Mouse (Mus musculus) small intestine, adult 2 months (tissue): ENCODE data around the gene Rft1. TPM values are rescaled to one million over a fixed set of nuclear protein-coding genes. Genes with fewer than 3 reads are reported as not detected.
A peak's percentile ranks its signal among the peaks of the same experiment; 100 is the strongest.
"Not testable (repeated sequence)": the region's sequence is repeated elsewhere in the genome, so short reads cannot be mapped to it uniquely, and the experiment has no call there.

Source experiments
- H3K27ac ChIP-seq: fragments of 200-500 bp; 2 replicates; pipeline ENCODE4 v1.5.1; 2012; ENCODE audit warnings: low read depth, low read length, control low read depth, inconsistent platforms; ENCODE audit not compliant: insufficient read depth
- H3K27me3 ChIP-seq: fragments of 200-500 bp; 2 replicates; pipeline ENCODE4 v1.6.1; 2012; ENCODE audit warnings: mild to moderate bottlenecking, moderate library complexity, low read length, inconsistent platforms; ENCODE audit not compliant: control insufficient read depth, insufficient read depth
- H3K36me3 ChIP-seq: fragments of 200-500 bp; 2 replicates; pipeline ENCODE4 v1.6.1; 2012; ENCODE audit warnings: mild to moderate bottlenecking, low read length, control low read depth, inconsistent platforms; ENCODE audit not compliant: control insufficient read depth, insufficient read depth
- H3K4me1 ChIP-seq: fragments of 200-500 bp; 2 replicates; pipeline ENCODE4 v1.6.1; 2012; ENCODE audit warnings: low read length, inconsistent platforms, mixed read lengths; ENCODE audit not compliant: control insufficient read depth, insufficient read depth, insufficient read length
- H3K4me3 ChIP-seq: fragments of 200-500 bp; 2 replicates; pipeline ENCODE4 v1.5.1; 2012; ENCODE audit warnings: low read depth, mild to moderate bottlenecking, control low read depth, inconsistent platforms, low read length, moderate library complexity
- CTCF ChIP-seq: fragments of 200-500 bp; IDR thresholded peaks from 2 replicates; pipeline ENCODE4 v1.5.1; 2012; ENCODE audit warnings: low read depth, mild to moderate bottlenecking, control low read depth, inconsistent platforms, low read length, moderate library complexity, mixed read lengths; ENCODE audit not compliant: insufficient replicate concordance, insufficient read length; ENCODE audit errors: extremely low read depth
- POLR2A ChIP-seq: fragments of 200-500 bp; IDR thresholded peaks from 2 replicates; pipeline ENCODE4 v1.6.1; 2012; ENCODE audit warnings: low read depth, mild to moderate bottlenecking, control low read depth, inconsistent platforms, low read length, moderate library complexity
- WGBS: fragments of 180-500 bp; shearing (Covaris S2); methylation state at CpG from one replicate; pipeline ENCODE4 v1.1.7; 2018; 5-methylcytosine and 5-hydroxymethylcytosine counted together
- polyA plus RNA-seq: library from polyadenylated mRNA; depleted of rRNA; stranded (reverse); fragments of >200 nt; gene quantifications from 2 replicates; pipeline ENCODE4 v1.2.3, GENCODE M21; 2012

The Rft1 gene
- polyA plus RNA-seq, 1 experiment: 5.6 TPM

GRCm38 (mm10) chr14:30714799-30715617 is 60.8 kb downstream of the Rft1 start, which contains the start of gene Sfmbt1:
TSS of gene Sfmbt1 (plus strand) at chr14:30714849.
- Histone ChIP-seq H3K27ac (no peak within 1 kb of the TSS), H3K4me1 (no peaks in the 10 kb centered on the region; the same call in 1 of the 2 replicates), H3K4me3 (peak within 1 kb of the TSS; percentile 89), H3K36me3 (no peaks in the 10 kb centered on the region), H3K27me3 (peaks cover 5% of the 10 kb centered on the region; the same call in 1 of the 2 replicates)
- TF ChIP-seq POLR2A: no peak
- no peak for TF ChIP-seq CTCF
- WGBS: 1% methylated on average over 84 of the region's 87 CpGs

- TF ChIP-seq POLR2A (no peak), CTCF (no peak)
- Histone ChIP-seq H3K27ac (no peak overlapping the region), H3K4me1 (no peaks in the 10 kb centered on the region; the same call in 1 of the 2 replicates), H3K36me3 (no peaks in the 10 kb centered on the region), H3K4me3 (peak overlapping the region; percentile 89), H3K27me3 (peaks cover 5% of the 10 kb centered on the region; the same call in 1 of the 2 replicates)
- WGBS: under 1% methylated on average over 68 of the region's 68 CpGs
Observed at GRCm38 (mm10) chr14:30715618-30716050, 61.5 kb downstream of the Rft1 start.

DNA sequence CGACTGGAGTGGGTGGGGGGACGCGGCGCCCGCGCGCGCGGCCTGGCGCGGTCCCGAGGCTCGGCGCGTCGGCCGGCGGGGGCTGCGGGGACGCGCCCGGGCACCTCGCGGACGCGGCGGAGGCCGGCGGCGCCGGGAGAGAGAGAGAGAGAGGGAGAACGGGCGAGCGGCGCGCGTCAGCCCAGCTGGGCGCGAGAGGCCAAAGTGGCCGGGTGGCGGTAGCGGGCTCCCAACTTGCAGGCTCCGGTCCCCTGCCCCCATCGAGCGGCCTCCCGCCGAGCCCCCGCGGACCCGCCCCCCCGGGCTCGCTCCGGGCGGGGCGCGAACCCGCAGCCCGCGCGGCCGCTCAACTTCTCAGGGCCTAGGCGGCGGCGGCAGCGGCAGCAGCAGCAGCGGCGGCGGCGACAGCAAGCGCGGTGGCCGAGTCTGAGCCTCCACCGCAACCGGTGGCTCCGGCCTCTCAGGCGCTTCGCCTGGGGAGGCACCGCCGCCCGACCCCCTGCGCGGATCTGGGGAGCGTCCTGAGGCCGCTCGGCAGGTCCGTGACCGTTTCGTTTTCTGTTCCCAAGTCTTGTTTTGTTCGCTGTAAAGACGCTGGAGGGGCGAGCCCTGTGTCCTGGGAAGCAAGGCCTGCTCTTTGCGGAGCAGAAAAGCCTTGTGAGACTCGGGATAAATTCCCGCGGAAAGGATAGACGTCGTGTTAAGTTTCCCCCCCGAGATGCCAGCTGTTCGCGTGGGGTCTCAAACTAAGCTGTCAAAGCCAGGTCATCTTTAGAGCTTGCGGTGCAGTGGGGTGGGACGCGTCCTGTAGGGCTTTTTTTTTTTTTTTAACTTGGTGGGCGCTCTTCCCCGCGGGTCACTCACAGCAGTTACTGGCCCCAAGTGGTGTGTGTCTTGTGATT is 62.1 kb downstream of the Rft1 start:
- Histone ChIP-seq H3K27ac (peak overlapping the region; percentile 4; the same call in 1 of the 2 replicates), H3K4me1 (no peaks in the 10 kb centered on the region; the same call in 1 of the 2 replicates), H3K4me3 (peak overlapping the region; percentile 89), H3K36me3 (no peaks in the 10 kb centered on the region), H3K27me3 (peaks cover 5% of the 10 kb centered on the region; the same call in 1 of the 2 replicates)
- WGBS: under 1% methylated on average over 101 of the region's 106 CpGs
- TF ChIP-seq CTCF (no peak), POLR2A (no peak)

GRCm38 (mm10) chr14:30716953-30717285 is 62.8 kb downstream of the Rft1 start:
- Histone ChIP-seq H3K4me1 (no peaks in the 10 kb centered on the region; the same call in 1 of the 2 replicates), H3K27me3 (peaks cover 5% of the 10 kb centered on the region; the same call in 1 of the 2 replicates), H3K27ac (no peak overlapping the region), H3K36me3 (no peaks in the 10 kb centered on the region), H3K4me3 (peak overlapping the region; percentile 89)
- 3% methylated on average over 7 of the region's 7 CpGs for WGBS
- no peak for TF ChIP-seq POLR2A

DNA sequence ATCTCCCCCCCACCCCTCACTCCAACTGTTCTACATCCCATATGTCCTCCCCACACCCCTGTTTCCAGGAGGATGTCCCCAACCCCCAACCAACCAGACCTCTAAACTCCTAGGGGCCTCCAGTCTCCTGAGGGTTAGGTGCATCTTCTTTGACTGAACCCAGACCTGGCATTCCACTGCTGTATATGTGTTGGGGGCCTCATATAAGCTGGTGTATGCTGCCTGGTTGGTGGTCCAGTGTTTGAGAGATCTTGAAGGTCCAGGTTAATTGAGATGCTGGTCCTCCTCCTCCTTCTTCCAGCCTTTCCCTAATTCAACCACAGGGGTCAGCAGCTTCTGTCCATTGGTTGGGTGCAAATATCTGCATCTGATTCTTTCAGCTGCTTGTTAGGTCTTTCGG is 64.5 kb downstream of the Rft1 start:
- WGBS: 100% methylated on average over 1 of the region's 1 CpGs
- not testable (repeated sequence) for H3K27me3 ChIP-seq, H3K4me1 ChIP-seq, H3K27ac ChIP-seq, H3K36me3 ChIP-seq, H3K4me3 ChIP-seq

DNA sequence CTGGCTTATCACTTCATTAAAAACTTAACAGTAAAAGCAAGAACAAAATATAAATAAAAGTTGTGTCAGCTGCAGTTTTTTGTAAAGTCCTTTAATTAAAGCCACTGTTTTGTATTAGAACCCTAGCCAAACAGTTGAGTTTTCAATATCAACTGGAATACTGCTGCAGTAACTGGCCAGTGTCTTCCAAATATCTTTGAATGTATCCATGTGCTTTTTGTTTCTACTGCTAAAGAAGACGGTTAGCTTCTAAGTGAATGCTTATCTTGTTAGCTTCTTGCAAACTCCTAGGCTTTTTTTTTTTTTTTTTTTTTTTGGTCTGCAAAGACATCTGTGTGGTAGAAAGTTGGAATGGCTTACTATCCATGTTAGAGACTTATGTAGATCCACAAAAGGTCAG is 65.4 kb downstream of the Rft1 start:
- TF ChIP-seq CTCF (no peak), POLR2A (no peak)
- Histone ChIP-seq H3K27ac (no peak overlapping the region), H3K4me3 (no peak overlapping the region), H3K4me1 (no peaks in the 10 kb centered on the region; the same call in 1 of the 2 replicates), H3K36me3 (no peaks in the 10 kb centered on the region), H3K27me3 (peaks cover 5% of the 10 kb centered on the region; the same call in 1 of the 2 replicates)
- WGBS: 73% methylated on average over 1 of the region's 1 CpGs

GRCm38 (mm10) chr14:30721850-30722249 is 67.7 kb downstream of the Rft1 start:
- WGBS: 100% methylated on average over 1 of the region's 1 CpGs
- TF ChIP-seq POLR2A: no peak
- no peak for TF ChIP-seq CTCF
- no peaks in the 10 kb centered on the region; the same call in 1 of the 2 replicates for H3K4me1 ChIP-seq

More at GRCm38 (mm10) chr14:30721850-30722249, 67.7 kb downstream of the Rft1 start:
- Histone ChIP-seq H3K36me3 (no peaks in the 10 kb centered on the region), H3K4me3 (no peak overlapping the region), H3K27me3 (no peaks in the 10 kb centered on the region), H3K27ac (no peak overlapping the region)
